Mouse (Mus musculus): Measurements from ENCODE around the gene Alg5.
A peak's percentile ranks its signal among the peaks of the same experiment; 100 is the strongest.

Gene Alg5

DNA sequence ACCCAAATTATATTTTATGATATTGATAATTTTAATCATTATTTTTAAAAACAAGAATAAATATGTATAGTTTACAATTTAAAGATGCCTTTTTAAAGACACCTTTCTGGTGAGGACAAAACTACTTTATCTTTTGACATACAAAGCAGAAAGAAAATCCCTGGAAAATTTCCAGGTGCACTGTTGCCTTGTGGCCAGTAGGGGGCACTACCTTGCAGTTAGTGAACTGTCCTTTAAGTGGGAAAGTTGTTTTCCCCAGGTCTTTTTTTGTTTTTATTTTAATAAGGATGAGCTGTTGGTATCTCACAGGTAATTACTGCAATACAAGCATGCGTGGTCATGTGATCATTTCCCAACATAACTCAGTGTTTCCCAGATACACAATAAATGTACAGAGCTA is 60.5 kb downstream of the Alg5 start:
- DNase-seq: no peak

- peak; percentile 71 for DNase-seq
Observed at GRCm38 (mm10) chr3:54797211-54797610, 61.9 kb downstream of the Alg5 start.
